In genomic region chr4:63621861-63622260, GRCm38 (mm10) we compare ENCODE assay signal across 30 mouse cellular contexts. TPM values are rescaled to one million over a fixed set of nuclear protein-coding genes. Genes with fewer than 3 reads are reported as not detected.
DNase-seq lines count a peak whose midpoint lies in the region; ATAC-seq and TF ChIP-seq lines count a peak whose summit lies in the region.
"Had no signal": no experiment of that assay in that cellular context is flagged by ENCODE, and none has a peak within 500 bp of the region (broad histone marks: within the 10 kb centered on the region; RNA-seq: fewer than 3 reads in every experiment).

No protein-coding gene starts in this region.

- H3K9ac ChIP-seq in lung, embryonic 14.5 days, result no peak overlapping the region
- H3K9ac ChIP-seq in stomach, postnatal 0 days (ENCODE audit: low read length), result no peak overlapping the region
- H3K9ac ChIP-seq: forebrain, embryonic 12.5 days; hindbrain, embryonic 15.5 days; limb, embryonic 13.5 days; liver, embryonic 14.5 days; stomach, embryonic 15.5 days had no signal

- no peaks in the 10 kb centered on the region for H3K9me3 ChIP-seq in lung, embryonic 14.5 days (ENCODE audit: low read depth, low read length)
- no peaks in the 10 kb centered on the region for H3K9me3 ChIP-seq in stomach, postnatal 0 days (ENCODE audit: control insufficient read depth, low read length)
- H3K9me3 ChIP-seq: embryonic facial prominence, embryonic 10.5 days; forebrain, embryonic 12.5 days; hindbrain, embryonic 15.5 days; limb, embryonic 13.5 days; stomach, embryonic 15.5 days had no signal

- no peaks in the 10 kb centered on the region for H3K4me1 ChIP-seq in lung, embryonic 14.5 days (ENCODE audit: insufficient read depth)
- H3K4me1 ChIP-seq in stomach, postnatal 0 days (replicated peaks; ENCODE audit: control insufficient read depth, insufficient read depth), result no peaks in the 10 kb centered on the region
- H3K4me1 ChIP-seq: embryonic facial prominence, embryonic 10.5 days; forebrain, embryonic 12.5 days; hindbrain, embryonic 15.5 days; limb, embryonic 13.5 days; stomach, embryonic 15.5 days had no signal

- WGBS in lung, embryonic 14.5 days, result 77% methylated on average over 2 of the region's 2 CpGs
- 82% methylated on average over 2 of the region's 2 CpGs for WGBS in stomach, postnatal 0 days

- TF ChIP-seq EP300 in stomach, postnatal 0 days (optimal IDR thresholded peaks at IDR 0.05), result no peak

- no peak for TF ChIP-seq CTCF in lung, embryonic 14.5 days (IDR thresholded peaks at IDR 0.05; ENCODE audit: low read depth)
- TF ChIP-seq CTCF in stomach, postnatal 0 days (IDR thresholded peaks at IDR 0.05; ENCODE audit: low read depth), result peak; percentile 44

- H3K4me2 ChIP-seq in lung, embryonic 14.5 days, result no peak overlapping the region
- no peak overlapping the region for H3K4me2 ChIP-seq in stomach, postnatal 0 days (replicated peaks; ENCODE audit: low read depth)
- H3K4me2 ChIP-seq: forebrain, embryonic 12.5 days; hindbrain, embryonic 15.5 days; limb, embryonic 13.5 days; stomach, embryonic 15.5 days had no signal

- H3K36me3 ChIP-seq in lung, embryonic 14.5 days (ENCODE audit: insufficient read depth), result no peaks in the 10 kb centered on the region
- H3K36me3 ChIP-seq in stomach, postnatal 0 days (ENCODE audit: control insufficient read depth, insufficient read depth, low read length), result no peaks in the 10 kb centered on the region
- H3K36me3 ChIP-seq: embryonic facial prominence, embryonic 10.5 days; forebrain, embryonic 12.5 days; hindbrain, embryonic 15.5 days; limb, embryonic 13.5 days; stomach, embryonic 15.5 days had no signal

- DNase-seq in lung, embryonic 14.5 days, result peak; percentile 17
- DNase-seq in lung, postnatal 4 days, result no peak
- peak; percentile 37 for DNase-seq in CD4-positive helper T cell, adult 2 months (ENCODE audit: low read depth, low spot score)
- DNase-seq in adipocyte (ENCODE audit: low spot score) (peak; percentile 18), MN1 (ENCODE audit: low spot score) (no peak)
- no peak for DNase-seq in stomach, postnatal 0 days (ENCODE audit: low spot score)
- DNase-seq in gastrocnemius, postnatal 10 days, result no peak
- DNase-seq: cerebellum, adult 11-12 months; cerebellum, postnatal 36 days; heart, adult 2 months; kidney, adult 11 months; kidney, postnatal 14 days; layer of hippocampus, postnatal 36 days; right cerebral cortex, postnatal 25 days had no signal

- no peak overlapping the region for H3K4me3 ChIP-seq in lung, embryonic 14.5 days (ENCODE audit: low read depth, low read length)
- H3K4me3 ChIP-seq in stomach, postnatal 0 days (ENCODE audit: low read depth, low read length), result no peak overlapping the region
- H3K4me3 ChIP-seq: embryonic facial prominence, embryonic 10.5 days; forebrain, embryonic 12.5 days; gastrocnemius, adult 2 months; heart, adult 2 months; hindbrain, embryonic 15.5 days; layer of hippocampus, adult 2 months; limb, embryonic 13.5 days; stomach, embryonic 15.5 days had no signal

- no peak overlapping the region for H3K27ac ChIP-seq in lung, embryonic 14.5 days (ENCODE audit: low read depth)
- H3K27ac ChIP-seq in stomach, postnatal 0 days (replicated peaks), result no peak overlapping the region
- H3K27ac ChIP-seq: embryonic facial prominence, embryonic 10.5 days; forebrain, embryonic 12.5 days; gastrocnemius, adult 2 months; heart, adult 2 months; hindbrain, embryonic 15.5 days; layer of hippocampus, adult 2 months; limb, embryonic 13.5 days; liver, embryonic 14.5 days; stomach, embryonic 15.5 days had no signal

- H3K27me3 ChIP-seq in lung, embryonic 14.5 days (ENCODE audit: insufficient read depth, low read length), result no peaks in the 10 kb centered on the region
- H3K27me3 ChIP-seq in stomach, postnatal 0 days (ENCODE audit: control insufficient read depth, insufficient read depth, low read length), result no peaks in the 10 kb centered on the region
- H3K27me3 ChIP-seq: forebrain, embryonic 12.5 days; hindbrain, embryonic 15.5 days; limb, embryonic 13.5 days; stomach, embryonic 15.5 days had no signal

- no peak for ATAC-seq in lung, embryonic 14.5 days (ENCODE audit: insufficient read depth)
- ATAC-seq in stomach, postnatal 0 days (ENCODE audit: low FRiP score, low TSS enrichment), result no peak
- ATAC-seq: activated CD4-positive, CD25-positive, alpha-beta regulatory T cell, adult 4 months; midbrain, embryonic 16.5 days had no signal

RNA-seq across cellular contexts. Expression of gene Tex48, which starts 0.4 kb away (rescaled TPM):
- polyA plus RNA-seq in lung, embryonic 14.5 days (2014; fragmentation: Nextera tagmentation; extraction: Ambion mirVana), result not detected in 2 replicates
- polyA plus RNA-seq in stomach, postnatal 0 days (2015; fragmentation: Nextera tagmentation; extraction: Ambion mirVana), result not detected in 2 replicates
- not detected for total RNA-seq in gastrocnemius, postnatal 10 days (2021)
- total RNA-seq: adrenal gland, postnatal 25 days; gastrocnemius, adult 2 months; heart, adult 2 months; heart, postnatal 4 days; layer of hippocampus, adult 2 months; layer of hippocampus, postnatal 36 days; left cerebral cortex, postnatal 14 days; neutrophil, adult 5-6 weeks had no signal
- polyA plus RNA-seq: activated CD4-positive, CD25-positive, alpha-beta regulatory T cell, adult 4 months; embryonic facial prominence, embryonic 10.5 days; forebrain, embryonic 12.5 days; heart, adult 2 months; heart, embryonic 14.5 days; hindbrain, embryonic 15.5 days; limb, embryonic 13.5 days; liver, embryonic 14.5 days; midbrain, embryonic 16.5 days; spleen, adult 2 months; stomach, embryonic 15.5 days had no signal

RNA-seq across cellular contexts. Expression of gene Gm11213, which starts 16.8 kb away (rescaled TPM):
- polyA plus RNA-seq in lung, embryonic 14.5 days (2014; fragmentation: Nextera tagmentation; extraction: Ambion mirVana), result not detected in 2 replicates
- not detected in 2 replicates for polyA plus RNA-seq in stomach, postnatal 0 days (2015; fragmentation: Nextera tagmentation; extraction: Ambion mirVana)
- total RNA-seq in gastrocnemius, postnatal 10 days (2021), result not detected
- total RNA-seq: adrenal gland, postnatal 25 days; gastrocnemius, adult 2 months; heart, adult 2 months; heart, postnatal 4 days; layer of hippocampus, adult 2 months; layer of hippocampus, postnatal 36 days; left cerebral cortex, postnatal 14 days; neutrophil, adult 5-6 weeks had no signal
- polyA plus RNA-seq: activated CD4-positive, CD25-positive, alpha-beta regulatory T cell, adult 4 months; embryonic facial prominence, embryonic 10.5 days; forebrain, embryonic 12.5 days; heart, adult 2 months; heart, embryonic 14.5 days; hindbrain, embryonic 15.5 days; limb, embryonic 13.5 days; liver, embryonic 14.5 days; midbrain, embryonic 16.5 days; spleen, adult 2 months; stomach, embryonic 15.5 days had no signal

RNA-seq across cellular contexts. Expression of gene Gm11214, which starts 41.3 kb away (rescaled TPM):
- polyA plus RNA-seq in lung, embryonic 14.5 days (2014; fragmentation: Nextera tagmentation; extraction: Ambion mirVana), result not detected in 2 replicates
- polyA plus RNA-seq in stomach, postnatal 0 days (2015; fragmentation: Nextera tagmentation; extraction: Ambion mirVana), result not detected in 2 replicates
- not detected for total RNA-seq in gastrocnemius, postnatal 10 days (2021)
- total RNA-seq: adrenal gland, postnatal 25 days; gastrocnemius, adult 2 months; heart, adult 2 months; heart, postnatal 4 days; layer of hippocampus, adult 2 months; layer of hippocampus, postnatal 36 days; left cerebral cortex, postnatal 14 days; neutrophil, adult 5-6 weeks had no signal
- polyA plus RNA-seq: activated CD4-positive, CD25-positive, alpha-beta regulatory T cell, adult 4 months; embryonic facial prominence, embryonic 10.5 days; forebrain, embryonic 12.5 days; heart, adult 2 months; heart, embryonic 14.5 days; hindbrain, embryonic 15.5 days; limb, embryonic 13.5 days; liver, embryonic 14.5 days; midbrain, embryonic 16.5 days; spleen, adult 2 months; stomach, embryonic 15.5 days had no signal

Comparison
In these comparisons a context has a peak if more than half of its experiments do, and no peak if none do; other contexts are left out.
1. DNase-seq: peak in lung, embryonic 14.5 days (single experiment), CD4-positive helper T cell, adult 2 months (single experiment) and adipocyte (single experiment); none in lung, postnatal 4 days (0 of 2), stomach, postnatal 0 days (single experiment), MN1 (single experiment) and gastrocnemius, postnatal 10 days (single experiment).